Mouse (Mus musculus) cortical plate, adult 2 months (tissue): ENCODE measurements around the gene Zcchc4.

ENCODE experiments used
- CTCF ChIP-seq: fragments of 200-500 bp; IDR thresholded peaks from 2 replicates; pipeline ENCODE4 v1.5.1; 2011; ENCODE audit warnings: mild to moderate bottlenecking, control low read depth, low read length; ENCODE audit not compliant: insufficient read depth; ENCODE audit errors: extremely low read depth
- POLR2A ChIP-seq: fragments of 200-500 bp; IDR thresholded peaks from 2 replicates; pipeline ENCODE4 v1.6.1; 2011; ENCODE audit warnings: mild to moderate bottlenecking, low read length, control low read depth; ENCODE audit not compliant: insufficient read depth; ENCODE audit errors: extremely low read depth

DNA sequence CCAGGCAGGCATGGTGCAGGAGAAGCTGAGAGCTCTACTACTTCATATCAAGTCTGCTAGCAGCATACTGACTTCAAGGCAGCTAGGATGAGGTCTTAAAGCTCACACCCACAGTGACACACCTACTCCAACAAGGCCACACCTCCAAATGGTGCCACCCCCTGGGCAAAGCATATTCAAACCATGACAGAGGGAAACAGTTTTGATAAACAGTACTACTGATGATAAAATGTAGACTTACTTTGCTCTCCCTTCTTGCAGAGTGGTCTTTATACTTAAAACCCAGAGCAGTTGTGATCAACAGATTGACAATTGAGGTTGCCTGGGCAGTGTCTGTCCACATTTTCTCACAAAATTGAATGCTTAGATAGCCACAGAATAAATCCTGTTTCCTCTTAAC, 57.8 kb downstream of the Zcchc4 start:
- TF ChIP-seq POLR2A, result no peak
- TF ChIP-seq CTCF, result no peak
